Mouse (Mus musculus) thymus, adult 2 months (tissue): ENCODE data around the gene Ky. TPM values are rescaled to one million over a fixed set of nuclear protein-coding genes. Genes with fewer than 3 reads are reported as not detected.

Experiments
- DNase-seq: peaks from one replicate; pipeline ENCODE4 v3.0.0; 2021
- H3K27ac ChIP-seq: fragments of 200-500 bp; 2 replicates; pipeline ENCODE4 v1.5.1; 2012; ENCODE audit warnings: low read length, control low read depth; ENCODE audit not compliant: control insufficient read depth, insufficient read depth
- H3K27me3 ChIP-seq: fragments of 200-500 bp; 2 replicates; pipeline ENCODE4 v1.6.1; 2012; ENCODE audit warnings: mild to moderate bottlenecking, low read length, moderate library complexity, mixed read lengths; ENCODE audit not compliant: control insufficient read depth, insufficient read depth
- H3K36me3 ChIP-seq: fragments of 200-500 bp; 2 replicates; pipeline ENCODE4 v1.6.1; 2012; ENCODE audit warnings: mild to moderate bottlenecking, low read length, moderate library complexity; ENCODE audit not compliant: control insufficient read depth, insufficient read depth
- H3K4me1 ChIP-seq: fragments of 200-500 bp; replicated peaks from 2 replicates; pipeline ENCODE4 v1.6.1; 2012; ENCODE audit warnings: low read length; ENCODE audit not compliant: control insufficient read depth, insufficient read depth
- H3K4me3 ChIP-seq: fragments of 200-500 bp; 2 replicates; pipeline ENCODE4 v1.5.1; 2012; ENCODE audit warnings: mild to moderate bottlenecking, low read length, control low read depth, moderate library complexity; ENCODE audit not compliant: control insufficient read depth, insufficient read depth
- CTCF ChIP-seq: fragments of 200-500 bp; IDR thresholded peaks from 2 replicates; pipeline ENCODE4 v1.5.1; 2012; ENCODE audit warnings: mild to moderate bottlenecking, control low read depth, low read length, moderate library complexity, borderline replicate concordance; ENCODE audit not compliant: control insufficient read depth, poor library complexity, insufficient read depth; ENCODE audit errors: extremely low read depth
- POLR2A ChIP-seq: fragments of 200-500 bp; IDR thresholded peaks from 2 replicates; pipeline ENCODE4 v1.6.1; 2012; ENCODE audit warnings: mild to moderate bottlenecking, low read length, control low read depth, moderate library complexity; ENCODE audit not compliant: control insufficient read depth, poor library complexity, insufficient read depth; ENCODE audit errors: extremely low read depth
- WGBS: fragments of 180-500 bp; shearing (Covaris S2); methylation state at CpG from one replicate; pipeline ENCODE4 v1.1.7; 2018; 5-methylcytosine and 5-hydroxymethylcytosine counted together
- polyA plus RNA-seq: library from polyadenylated mRNA; depleted of rRNA; stranded (reverse); fragments of >200 nt; gene quantifications from 2 replicates; pipeline ENCODE4 v1.2.3, GENCODE M21; 2012

Ky gene
- polyA plus RNA-seq, 1 experiment, result 0.89 TPM

GRCm38 (mm10) chr9:102553781-102554180 lies 48.2 kb downstream of the Ky start:
- H3K27ac ChIP-seq, result no peak overlapping the region
- no peak for TF ChIP-seq CTCF
- no peak for TF ChIP-seq POLR2A
- 89% methylated on average over 3 of the region's 3 CpGs for WGBS
- H3K4me1 ChIP-seq, result no peaks in the 10 kb centered on the region; the same call in 1 of the 2 replicates
- no peak overlapping the region for H3K4me3 ChIP-seq
- no peak for DNase-seq
- H3K36me3 ChIP-seq, result no peaks in the 10 kb centered on the region
- no peaks in the 10 kb centered on the region for H3K27me3 ChIP-seq

GRCm38 (mm10) chr9:102558463-102558862 lies 52.9 kb downstream of the Ky start:
- no peak for TF ChIP-seq POLR2A
- no peak for TF ChIP-seq CTCF
- DNase-seq, result no peak
- 95% methylated on average over 3 of the region's 3 CpGs for WGBS
- H3K27ac ChIP-seq, result no peak overlapping the region
- no peaks in the 10 kb centered on the region for H3K27me3 ChIP-seq
- no peaks in the 10 kb centered on the region for H3K4me1 ChIP-seq
- H3K36me3 ChIP-seq, result no peaks in the 10 kb centered on the region
- no peak overlapping the region for H3K4me3 ChIP-seq

- H3K27me3 ChIP-seq, result no peaks in the 10 kb centered on the region
- no peaks in the 10 kb centered on the region for H3K36me3 ChIP-seq
- H3K4me3 ChIP-seq, result no peak overlapping the region
- peaks cover 5% of the 10 kb centered on the region for H3K4me1 ChIP-seq
- 76% methylated on average over 5 of the region's 5 CpGs for WGBS
- H3K27ac ChIP-seq, result no peak overlapping the region
- DNase-seq, result no peak
- TF ChIP-seq CTCF (no peak), POLR2A (no peak)
These were observed 67.3 kb downstream of the Ky start for GRCm38 (mm10) chr9:102572888-102573287.

DNA sequence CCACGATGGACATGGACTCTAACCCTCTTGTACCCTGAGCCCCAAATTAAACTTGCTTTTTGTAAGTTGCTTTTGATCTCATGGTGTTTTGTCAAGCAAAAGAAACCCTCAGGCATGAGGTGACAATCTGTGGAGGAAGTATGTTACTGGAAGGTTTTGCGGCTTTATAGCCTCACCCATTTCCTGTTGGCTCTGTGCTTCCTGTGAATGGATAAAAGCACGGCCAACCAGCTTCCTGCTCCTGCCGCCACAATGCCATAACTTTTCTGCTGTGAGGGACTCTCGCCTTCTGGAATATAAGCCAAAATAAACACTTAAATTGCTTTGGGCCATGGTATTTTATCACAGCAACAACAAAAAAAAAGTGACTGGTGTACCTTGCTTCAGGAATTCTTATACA lies 71.9 kb downstream of the Ky start:
- DNase-seq, result no peak
- 15% methylated on average over 5 of the region's 5 CpGs for WGBS
- no peak overlapping the region for H3K27ac ChIP-seq

GRCm38 (mm10) chr9:102581921-102582469 lies 76.4 kb downstream of the Ky start:
- Histone ChIP-seq H3K4me3 (no peak overlapping the region), H3K27me3 (no peaks in the 10 kb centered on the region), H3K27ac (no peak overlapping the region), H3K36me3 (peaks cover 7% of the 10 kb centered on the region), H3K4me1 (peaks cover 5% of the 10 kb centered on the region)
- 91% methylated on average over 12 of the region's 12 CpGs for WGBS
- TF ChIP-seq CTCF, result no peak
- no peak for TF ChIP-seq POLR2A
- no peak for DNase-seq

More for the DNA sequence above, 71.9 kb downstream of the Ky start:
- Histone ChIP-seq H3K36me3 (no peaks in the 10 kb centered on the region), H3K4me1 (peaks cover 5% of the 10 kb centered on the region), H3K27me3 (no peaks in the 10 kb centered on the region), H3K4me3 (no peak overlapping the region)
- no peak for TF ChIP-seq CTCF
- no peak for TF ChIP-seq POLR2A

- H3K36me3 ChIP-seq, result peaks cover 7% of the 10 kb centered on the region
- no peaks in the 10 kb centered on the region for H3K4me1 ChIP-seq
- no peak for DNase-seq
- no peaks in the 10 kb centered on the region for H3K27me3 ChIP-seq
- H3K27ac ChIP-seq, result no peak overlapping the region
- H3K4me3 ChIP-seq, result no peak overlapping the region
- TF ChIP-seq CTCF (no peak), POLR2A (no peak)
- 95% methylated on average over 5 of the region's 5 CpGs for WGBS
These were observed 81.8 kb downstream of the Ky start for GRCm38 (mm10) chr9:102587347-102587746.
